Mouse (Mus musculus): ENCODE results near the gene Arid1a.

DNA sequence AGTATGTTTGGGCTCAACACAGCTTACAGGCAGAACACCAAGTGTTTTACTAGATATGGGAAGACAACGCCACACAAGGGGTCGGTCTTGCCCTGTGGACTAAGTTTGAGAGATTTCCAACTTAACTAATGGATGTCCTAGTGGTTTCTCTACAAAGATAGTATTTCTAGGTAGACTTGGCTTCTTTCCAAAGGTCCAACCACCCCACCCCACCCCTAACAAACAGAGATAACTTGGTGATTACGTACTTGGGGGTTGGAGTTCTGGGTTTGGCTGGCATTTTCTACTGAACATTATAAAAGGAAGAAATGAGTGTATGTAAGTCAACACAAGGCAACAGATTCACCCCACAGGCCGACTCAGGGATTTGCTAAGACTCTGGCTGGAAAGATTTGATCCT lies 51.5 kb downstream of the Arid1a start:
- TF ChIP-seq CTCF (IDR thresholded peaks at IDR 0.05; ENCODE audit: low read depth, low read length): no peak
- no peak for TF ChIP-seq GATA1 (IDR thresholded peaks at IDR 0.05; ENCODE audit: borderline replicate concordance, low read length)
- no peak for TF ChIP-seq TAL1 (conservative IDR thresholded peaks at IDR 0.05; ENCODE audit: low read depth, low read length)
